Mouse (Mus musculus): ENCODE measurements around the gene Vps13c. TPM values are rescaled to one million over a fixed set of nuclear protein-coding genes. Genes with fewer than 3 reads are reported as not detected.

Gene Vps13c
- total RNA-seq, 1 experiment from 2014 or later = 26.1 TPM

DNA sequence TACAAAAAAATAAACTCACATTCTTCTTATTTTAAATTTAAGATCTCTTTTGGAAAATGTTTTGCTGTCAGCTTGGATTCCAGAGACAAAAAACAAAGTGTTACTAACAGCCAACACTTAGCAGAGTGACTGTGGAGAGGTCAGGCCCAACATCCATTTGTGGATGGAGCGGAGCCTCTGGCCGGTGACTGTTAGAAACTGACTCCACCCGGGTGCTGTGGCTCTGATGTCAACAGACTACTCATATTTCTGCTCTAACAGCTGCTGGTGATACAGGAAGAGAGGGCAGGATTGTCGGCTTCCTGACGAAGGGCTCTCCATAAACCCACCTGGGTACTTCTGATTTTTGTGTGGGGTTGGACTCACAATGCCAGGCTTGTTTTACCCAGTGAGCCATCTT, 17.1 kb upstream of the Vps13c start:
- ATAC-seq (replicated peaks in 1 of 2; ENCODE audit: insufficient read depth in 1 of 2, low FRiP score in 2 of 2, low TSS enrichment in 1 of 2, low read depth in 1 of 2, poor library complexity in 2 of 2, severe bottlenecking in 2 of 2) = 0 out of 4 replicates have a peak, but pooled peaks of 1 of the 2 experiments have one; percentile 14

DNA sequence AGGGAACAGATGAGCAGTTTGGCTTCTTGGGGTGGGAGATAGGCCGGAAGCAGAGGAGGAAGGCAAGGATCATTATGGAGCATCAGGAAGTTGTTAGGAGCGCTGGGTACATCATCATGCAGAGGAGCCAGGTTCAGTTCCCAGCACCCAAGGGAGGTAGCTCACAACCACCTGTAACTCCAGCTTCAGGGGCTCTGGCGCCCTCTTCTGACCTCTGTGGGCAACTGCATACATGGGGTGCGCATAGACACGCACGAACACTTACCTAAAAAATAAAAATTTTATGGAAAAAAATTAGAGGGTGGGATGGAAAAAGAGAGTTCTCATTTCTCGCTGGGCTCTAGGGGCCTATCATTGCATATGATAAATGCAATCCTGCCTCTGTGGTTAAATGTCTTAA, 14.7 kb upstream of the Vps13c start:
- ATAC-seq (replicated peaks in 1 of 2; ENCODE audit: insufficient read depth in 1 of 2, low FRiP score in 2 of 2, low TSS enrichment in 1 of 2, low read depth in 1 of 2, poor library complexity in 2 of 2, severe bottlenecking in 2 of 2) = no peak

GRCm38 (mm10) chr9:67828182-67828581, 12.0 kb upstream of the Vps13c start:
- no peak; a peak in 2 of 4 replicates for ATAC-seq (replicated peaks in 1 of 2; ENCODE audit: insufficient read depth in 1 of 2, low FRiP score in 2 of 2, low TSS enrichment in 1 of 2, low read depth in 1 of 2, poor library complexity in 2 of 2, severe bottlenecking in 2 of 2)

DNA sequence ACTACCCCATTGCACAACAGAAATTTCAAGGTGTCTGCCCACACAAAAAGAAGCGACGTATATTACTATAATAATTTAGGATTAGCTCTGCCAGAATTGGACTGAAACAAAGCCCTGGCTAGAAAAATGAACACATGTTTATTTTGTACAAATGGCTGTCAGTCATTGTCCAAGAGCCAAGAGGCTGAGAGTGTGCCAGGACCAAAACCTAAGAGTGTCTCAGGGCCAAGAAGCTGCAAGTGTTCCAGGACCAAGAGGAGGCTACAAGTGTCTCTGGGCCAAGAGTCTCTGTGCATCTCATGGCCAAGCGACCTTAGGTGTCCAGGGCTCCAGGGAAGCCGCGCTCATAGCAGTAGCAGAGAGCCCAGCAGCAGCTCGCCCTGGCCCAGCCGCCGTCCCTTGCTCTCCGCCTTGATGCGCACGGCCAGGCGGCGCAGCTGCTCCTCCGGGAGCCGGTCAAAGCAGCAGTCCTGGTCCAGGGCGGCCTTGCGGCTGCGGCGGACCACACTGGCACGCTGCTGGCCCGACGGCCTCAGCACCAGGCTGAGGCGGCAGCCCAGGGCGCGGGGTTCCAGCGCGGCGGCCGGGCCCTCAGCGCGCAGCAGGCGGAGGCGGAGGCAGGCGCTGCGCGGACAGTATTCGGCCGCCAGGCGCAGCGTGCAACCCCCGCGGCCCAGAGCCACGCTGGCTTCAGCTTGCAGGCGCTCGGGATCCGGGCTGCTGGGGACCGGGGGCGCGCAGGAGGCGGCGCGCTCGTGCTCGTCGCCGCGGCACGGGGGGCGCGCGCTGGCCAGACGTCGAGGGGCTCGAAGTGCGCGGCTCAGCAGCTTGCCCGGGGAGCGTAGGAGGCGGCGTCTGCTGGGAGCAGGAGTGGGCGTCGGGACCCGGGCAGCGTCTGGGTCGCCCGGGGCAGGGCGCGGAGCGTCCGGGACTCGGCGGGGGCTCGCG, 9.5 kb upstream of the Vps13c start:
- ATAC-seq (replicated peaks in 1 of 2; ENCODE audit: insufficient read depth in 1 of 2, low FRiP score in 2 of 2, low TSS enrichment in 1 of 2, low read depth in 1 of 2, poor library complexity in 2 of 2, severe bottlenecking in 2 of 2) = peak; percentile 34 to 46; a peak in 2 of 4 replicates

DNA sequence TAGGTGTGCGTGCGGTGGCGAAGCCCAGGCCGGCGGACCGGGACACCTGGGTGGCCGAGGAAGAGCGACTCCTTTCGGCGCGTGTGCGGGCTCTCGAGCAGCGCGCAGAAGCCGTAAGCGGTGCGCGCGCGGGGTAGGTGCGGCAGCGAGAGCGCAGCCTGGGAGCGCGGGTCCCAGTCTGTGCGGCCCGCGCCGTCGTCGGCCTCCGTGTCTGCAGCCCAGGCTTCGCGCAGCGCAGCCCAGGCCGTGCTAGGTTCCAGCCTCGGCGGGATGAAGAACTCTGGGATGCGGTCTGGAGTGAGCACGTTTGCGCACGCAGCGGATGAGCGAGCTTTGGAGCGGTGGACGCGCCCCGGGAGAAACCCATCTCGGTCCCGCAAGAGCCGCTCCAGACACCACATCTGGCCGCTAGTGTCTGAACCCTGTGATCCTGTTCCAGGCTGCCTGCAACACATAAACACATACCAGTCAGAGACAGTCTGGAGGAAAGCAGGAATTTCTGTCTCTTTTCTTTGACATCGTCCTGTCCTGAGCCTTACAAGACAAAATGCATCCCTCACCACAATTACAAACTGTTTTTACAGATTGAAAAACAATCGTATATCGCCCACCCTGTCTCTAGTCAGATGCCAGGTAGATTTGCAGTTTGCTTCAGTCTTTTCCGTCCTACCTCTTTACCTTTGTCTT, 8.7 kb upstream of the Vps13c start:
- no peak for ATAC-seq (replicated peaks in 1 of 2; ENCODE audit: insufficient read depth in 1 of 2, low FRiP score in 2 of 2, low TSS enrichment in 1 of 2, low read depth in 1 of 2, poor library complexity in 2 of 2, severe bottlenecking in 2 of 2)

DNA sequence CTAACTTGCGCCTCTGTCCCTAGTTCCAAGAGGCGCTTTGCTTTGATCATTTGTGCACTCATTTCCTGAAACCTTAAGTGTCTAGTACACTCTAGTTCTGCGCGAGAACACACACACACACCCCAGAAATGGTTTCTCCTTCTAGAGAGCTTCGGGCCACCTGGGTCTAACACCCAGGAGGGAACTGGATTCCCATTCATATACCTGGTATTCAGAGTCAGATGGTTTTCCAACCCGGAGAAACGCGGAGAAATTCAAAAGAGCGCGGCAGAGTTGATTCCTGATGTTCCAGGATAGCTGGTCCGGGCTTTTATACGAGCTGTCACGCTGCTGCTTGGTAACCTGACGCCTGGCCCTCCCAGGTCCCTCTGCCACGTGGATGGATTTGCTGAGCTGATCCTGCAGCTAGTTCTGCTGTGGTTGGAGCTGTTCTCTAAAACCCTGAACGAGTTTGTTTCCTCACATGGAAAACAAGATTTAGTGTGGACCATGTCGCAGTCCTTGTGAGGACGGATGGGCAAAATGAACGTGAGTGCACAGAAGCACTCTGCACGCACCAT, 8.1 kb upstream of the Vps13c start, which contains the start of gene C2cd4a:
Gene C2cd4a, minus strand, starts transcription at position 285 of the 560 bp plus-strand sequence.
- no peak for ATAC-seq (replicated peaks in 1 of 2; ENCODE audit: insufficient read depth in 1 of 2, low FRiP score in 2 of 2, low TSS enrichment in 1 of 2, low read depth in 1 of 2, poor library complexity in 2 of 2, severe bottlenecking in 2 of 2)

GRCm38 (mm10) chr9:67834535-67834934, 5.7 kb upstream of the Vps13c start:
- ATAC-seq (replicated peaks in 1 of 2; ENCODE audit: insufficient read depth in 1 of 2, low FRiP score in 2 of 2, low TSS enrichment in 1 of 2, low read depth in 1 of 2, poor library complexity in 2 of 2, severe bottlenecking in 2 of 2) = no peak

GRCm38 (mm10) chr9:67837311-67837710, 2.9 kb upstream of the Vps13c start:
- no peak for ATAC-seq (replicated peaks in 1 of 2; ENCODE audit: insufficient read depth in 1 of 2, low FRiP score in 2 of 2, low TSS enrichment in 1 of 2, low read depth in 1 of 2, poor library complexity in 2 of 2, severe bottlenecking in 2 of 2)

DNA sequence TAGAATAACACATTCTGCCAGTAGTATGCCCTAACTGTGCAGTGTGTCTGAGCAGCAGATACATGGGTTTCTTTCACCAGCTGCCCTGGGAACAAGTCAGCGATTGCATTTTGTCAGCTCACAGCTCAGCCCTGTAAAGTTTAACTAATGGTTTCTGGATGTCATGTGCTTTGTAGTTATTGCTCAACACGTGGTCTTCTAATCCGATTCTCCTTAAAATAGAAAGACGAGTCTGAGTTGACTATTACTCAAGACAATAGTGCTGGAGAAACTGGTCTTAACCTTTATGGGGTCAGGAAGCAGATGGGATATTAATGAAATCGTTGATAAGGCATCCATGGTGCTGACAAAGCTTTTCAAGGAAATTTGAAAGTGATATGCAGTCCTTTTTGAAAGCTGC, 2.6 kb downstream of the Vps13c start:
- ATAC-seq (replicated peaks in 1 of 2; ENCODE audit: insufficient read depth in 1 of 2, low FRiP score in 2 of 2, low TSS enrichment in 1 of 2, low read depth in 1 of 2, poor library complexity in 2 of 2, severe bottlenecking in 2 of 2) = no peak

DNA sequence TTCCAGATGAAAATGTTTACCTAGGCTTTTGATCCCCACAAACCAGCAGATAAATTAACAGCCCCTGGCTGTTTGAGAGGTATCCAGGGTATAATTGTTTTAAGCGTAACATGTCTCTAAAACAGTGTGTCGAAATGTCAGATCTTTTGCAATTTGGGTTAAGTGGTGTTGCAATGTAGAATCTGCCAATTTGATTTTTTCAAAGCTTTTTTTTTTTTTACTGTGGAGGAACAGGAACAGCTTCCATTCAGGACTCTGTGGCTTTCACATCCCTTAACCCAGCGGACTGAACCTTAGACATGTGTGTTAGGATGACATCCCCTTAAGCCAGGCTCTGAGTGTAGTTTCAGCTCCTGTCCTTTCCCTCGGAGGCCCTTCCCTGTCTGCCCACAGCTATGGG, 4.8 kb downstream of the Vps13c start:
- peak in 1 of 2 experiments; percentile 30; a peak in 1 of 4 replicates for ATAC-seq (replicated peaks in 1 of 2; ENCODE audit: insufficient read depth in 1 of 2, low FRiP score in 2 of 2, low TSS enrichment in 1 of 2, low read depth in 1 of 2, poor library complexity in 2 of 2, severe bottlenecking in 2 of 2)

GRCm38 (mm10) chr9:67845648-67846047, 5.5 kb downstream of the Vps13c start:
- peak; percentile 5 to 29; a peak in 3 of 4 replicates for ATAC-seq (replicated peaks in 1 of 2; ENCODE audit: insufficient read depth in 1 of 2, low FRiP score in 2 of 2, low TSS enrichment in 1 of 2, low read depth in 1 of 2, poor library complexity in 2 of 2, severe bottlenecking in 2 of 2)

GRCm38 (mm10) chr9:67846089-67846488, 5.9 kb downstream of the Vps13c start:
- no peak for ATAC-seq (replicated peaks in 1 of 2; ENCODE audit: insufficient read depth in 1 of 2, low FRiP score in 2 of 2, low TSS enrichment in 1 of 2, low read depth in 1 of 2, poor library complexity in 2 of 2, severe bottlenecking in 2 of 2)

DNA sequence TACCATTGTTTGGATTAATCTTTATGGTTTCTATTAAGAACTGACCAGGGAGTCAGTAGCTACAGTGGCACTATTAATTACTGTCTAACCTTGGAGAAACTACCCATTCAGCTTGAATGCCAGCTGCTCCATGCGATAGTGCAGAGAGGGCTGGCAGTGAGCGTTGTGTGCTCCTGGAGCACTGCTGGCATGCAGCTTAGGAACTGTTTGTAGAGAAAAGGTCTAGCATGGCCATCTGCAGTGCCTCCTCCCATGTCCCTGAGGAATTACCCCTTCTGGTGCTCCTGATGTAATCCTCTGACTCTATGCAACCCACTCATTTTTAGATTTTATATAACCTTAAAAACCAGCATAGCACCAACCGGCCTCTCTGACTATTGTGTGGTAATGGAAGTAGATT, 7.4 kb downstream of the Vps13c start:
- no peak for ATAC-seq (replicated peaks in 1 of 2; ENCODE audit: insufficient read depth in 1 of 2, low FRiP score in 2 of 2, low TSS enrichment in 1 of 2, low read depth in 1 of 2, poor library complexity in 2 of 2, severe bottlenecking in 2 of 2)

DNA sequence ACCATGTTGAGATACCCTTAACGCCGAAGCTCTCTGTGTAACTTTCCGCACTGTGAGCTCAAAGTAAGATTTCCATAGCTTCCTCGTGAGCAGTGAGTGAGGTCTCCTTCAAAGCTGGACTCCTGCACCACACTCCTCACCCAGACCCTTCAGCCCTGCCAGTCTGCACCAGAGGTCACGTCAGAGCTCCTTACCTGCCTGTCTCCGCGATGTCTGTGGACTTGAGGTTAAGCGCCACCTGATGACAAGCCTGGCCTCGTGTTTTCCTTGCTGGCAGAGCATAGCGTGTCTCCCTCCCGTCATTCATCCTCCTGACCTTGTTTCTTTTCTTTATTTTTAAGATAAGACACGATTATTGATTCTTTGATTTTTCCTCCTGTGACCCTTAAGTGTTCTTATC, 9.2 kb downstream of the Vps13c start:
- ATAC-seq (replicated peaks in 1 of 2; ENCODE audit: insufficient read depth in 1 of 2, low FRiP score in 2 of 2, low TSS enrichment in 1 of 2, low read depth in 1 of 2, poor library complexity in 2 of 2, severe bottlenecking in 2 of 2) = no peak

GRCm38 (mm10) chr9:67849846-67850245, 9.7 kb downstream of the Vps13c start:
- no peak for ATAC-seq (replicated peaks in 1 of 2; ENCODE audit: insufficient read depth in 1 of 2, low FRiP score in 2 of 2, low TSS enrichment in 1 of 2, low read depth in 1 of 2, poor library complexity in 2 of 2, severe bottlenecking in 2 of 2)

- ATAC-seq (replicated peaks in 1 of 2; ENCODE audit: insufficient read depth in 1 of 2, low FRiP score in 2 of 2, low TSS enrichment in 1 of 2, low read depth in 1 of 2, poor library complexity in 2 of 2, severe bottlenecking in 2 of 2) = peak in 1 of 2 experiments; percentile 56; a peak in 2 of 4 replicates
Observed at GRCm38 (mm10) chr9:67851150-67851549, 11.0 kb downstream of the Vps13c start.

- no peak for ATAC-seq (replicated peaks in 1 of 2; ENCODE audit: insufficient read depth in 1 of 2, low FRiP score in 2 of 2, low TSS enrichment in 1 of 2, low read depth in 1 of 2, poor library complexity in 2 of 2, severe bottlenecking in 2 of 2)
Observed at GRCm38 (mm10) chr9:67860273-67860672, 20.1 kb downstream of the Vps13c start.

- no peak for ATAC-seq (replicated peaks in 1 of 2; ENCODE audit: insufficient read depth in 1 of 2, low FRiP score in 2 of 2, low TSS enrichment in 1 of 2, low read depth in 1 of 2, poor library complexity in 2 of 2, severe bottlenecking in 2 of 2)
Observed at GRCm38 (mm10) chr9:67863332-67863731, 23.1 kb downstream of the Vps13c start.

Data from hematopoietic stem cell, adult 5-6 weeks (primary cell).